Mouse (Mus musculus) left cerebral cortex, postnatal 10 days (tissue): ENCODE results near the gene Hoxa1. TPM values are rescaled to one million over a fixed set of nuclear protein-coding genes. Genes with fewer than 3 reads are reported as not detected.

ENCODE experiments used
- DNase-seq, 2 experiments: peaks; one replicate each; pipeline ENCODE4 v3.0.0; 2021 to 2022; ENCODE audit warnings: low spot score in 2 of 2, mixed read lengths in 1 of 2; ENCODE audit errors: extremely low spot score in 1 of 2
- intact Hi-C: fragments of 180-260 bp; cut with DNase I; formaldehyde crosslinking; loops from one replicate; pipeline ENCODE4 v1.15.1; 2025
- total RNA-seq, 2 experiments: library from RNA; stranded (reverse); gene quantifications; 2 replicates each; pipeline ENCODE4 v1.2.3; 2021

Hoxa1 gene
- total RNA-seq, 2 experiments from 2014 or later: not detected

DNA sequence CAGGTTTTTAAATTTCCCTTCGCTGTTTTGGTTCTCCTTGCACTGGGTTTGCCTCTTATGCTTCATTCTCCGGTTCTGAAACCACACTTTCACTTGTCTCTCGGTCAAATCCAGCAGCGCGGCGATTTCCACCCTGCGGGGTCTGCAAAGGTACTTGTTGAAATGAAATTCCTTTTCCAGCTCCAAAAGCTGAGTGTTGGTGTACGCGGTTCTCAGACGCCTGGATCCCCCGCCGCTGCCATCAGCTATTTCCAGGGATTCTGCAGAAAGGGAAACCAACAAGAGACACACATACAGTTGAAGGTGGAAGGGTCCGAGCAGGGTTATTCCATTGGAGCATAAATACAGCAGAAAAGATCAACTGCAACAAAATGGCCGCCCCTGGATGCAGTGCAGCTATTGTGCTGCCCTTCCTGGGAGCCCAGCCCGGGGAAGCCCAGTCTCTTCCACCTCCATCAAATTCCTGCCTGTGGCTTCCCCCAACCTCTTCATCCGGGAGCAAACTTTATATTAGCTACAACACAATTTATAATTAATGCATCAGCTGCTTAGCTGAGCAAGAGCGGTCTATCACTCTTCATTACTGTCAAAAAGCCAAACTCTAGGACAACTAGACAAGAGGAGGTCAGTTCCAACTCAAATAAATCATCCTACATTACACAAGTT, 5.4 kb upstream of the Hoxa1 start:
- no peak for DNase-seq
- intact Hi-C loops: no loop called here

DNA sequence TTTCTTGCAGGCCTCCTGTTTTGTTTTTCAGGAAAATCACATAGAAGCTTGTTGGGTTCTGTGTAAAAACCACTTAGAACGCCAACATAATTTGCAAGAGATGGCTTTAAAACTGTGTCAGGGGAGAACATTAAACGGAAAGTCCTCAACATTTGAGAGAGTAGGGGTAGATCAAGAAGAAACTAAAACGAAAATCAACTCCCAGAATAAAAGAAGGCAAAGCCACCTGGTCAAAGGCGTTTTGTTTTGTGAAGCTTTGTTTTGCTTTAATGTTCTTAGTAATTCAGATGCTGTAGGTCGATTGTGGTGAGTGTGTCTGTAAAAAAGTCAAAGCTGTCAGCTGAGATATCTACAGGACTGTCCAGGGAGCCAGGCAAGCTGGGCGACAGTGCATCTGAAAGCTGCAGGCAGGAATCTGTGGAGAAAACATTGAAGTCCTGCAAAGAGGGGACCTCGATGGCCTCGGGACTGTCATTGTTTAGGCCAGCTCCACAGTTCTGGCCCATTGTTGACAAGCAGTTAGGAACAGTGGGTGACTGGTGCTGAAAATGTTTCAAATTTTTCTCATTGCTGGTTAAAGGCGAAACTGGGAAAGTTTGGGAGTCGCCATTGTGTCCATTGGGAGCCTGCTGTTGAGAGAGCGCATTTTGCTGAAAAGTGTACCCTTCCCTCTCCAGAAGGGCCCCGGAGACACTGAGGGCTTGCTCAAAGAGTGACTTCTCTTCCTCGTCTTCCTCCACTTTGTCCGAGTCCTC, 4.7 kb upstream of the Hoxa1 start:
- intact Hi-C loops: no loop called here

GRCm38 (mm10) chr6:52162093-52162380, 3.9 kb upstream of the Hoxa1 start:
- intact Hi-C loops: no loop called here
- no peak for DNase-seq

More for the DNA sequence above, 4.7 kb upstream of the Hoxa1 start:
- DNase-seq: no peak

- intact Hi-C loops: no loop called here
- DNase-seq: no peak
Measured at GRCm38 (mm10) chr6:52161336-52162092, 3.4 kb upstream of the Hoxa1 start.

- no peak for DNase-seq
- intact Hi-C loops: no loop called here
Measured at GRCm38 (mm10) chr6:52160511-52161335, 2.6 kb upstream of the Hoxa1 start.

GRCm38 (mm10) chr6:52159979-52160378, 1.9 kb upstream of the Hoxa1 start:
- no peak for DNase-seq
- intact Hi-C loops: loop anchor here (5.0 kb wide), 1 partner anchor 152 kb away; the partner anchor contains the start of gene Evx1

DNA sequence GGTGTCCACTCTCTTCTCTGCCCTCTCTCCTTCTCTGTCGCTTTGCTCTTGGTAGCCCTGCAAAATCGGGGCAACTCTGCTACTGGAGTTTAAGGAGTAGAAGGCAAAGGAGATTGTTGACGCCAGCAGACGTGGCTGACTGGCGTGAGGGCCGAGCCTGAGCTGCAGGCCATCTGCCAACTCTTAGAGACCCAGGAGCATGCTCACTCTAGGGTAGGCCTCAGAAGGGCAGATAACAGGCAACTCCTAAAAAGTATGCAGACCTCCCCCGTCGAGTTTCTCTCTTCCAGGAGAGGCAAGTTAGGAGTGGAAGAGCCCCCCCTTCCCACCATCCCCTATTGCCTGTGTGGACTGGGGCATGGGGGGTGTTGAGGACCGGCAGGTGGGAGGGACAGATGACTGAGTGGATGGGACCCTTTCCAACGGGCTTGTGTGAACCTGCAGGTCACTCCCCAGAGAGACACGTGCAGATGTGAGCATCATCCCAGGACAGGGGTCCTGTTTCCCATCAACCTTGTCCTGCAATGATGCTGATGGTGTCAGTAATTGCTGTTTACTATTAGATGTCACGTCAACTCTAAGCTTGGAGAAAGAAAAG, 1.1 kb upstream of the Hoxa1 start:
- no peak for DNase-seq
- intact Hi-C loops: loop anchor here (5.0 kb wide), 1 partner anchor 153 kb away; the partner anchor contains the start of gene Evx1

GRCm38 (mm10) chr6:52157466-52158275, 446 bp downstream of the Hoxa1 start:
- no peak for DNase-seq
- intact Hi-C loops: loop anchor here (5.0 kb wide), 1 partner anchor 155 kb away; the partner anchor contains the start of gene Evx1

GRCm38 (mm10) chr6:52156551-52157200, 1.4 kb downstream of the Hoxa1 start:
- no peak for DNase-seq
- intact Hi-C loops: loop anchor here (5.0 kb wide), 1 partner anchor 156 kb away; the partner anchor contains the start of gene Evx1

- intact Hi-C loops: loop anchor here (5.0 kb wide), 1 partner anchor 157 kb away; the partner anchor contains the start of gene Evx1
- DNase-seq: no peak
Measured at GRCm38 (mm10) chr6:52155471-52155870, 2.6 kb downstream of the Hoxa1 start.

- no peak for DNase-seq
- intact Hi-C loops: loop anchor here (5.0 kb wide), 1 partner anchor 147 kb away; no protein-coding TSS in a partner anchor
Measured at GRCm38 (mm10) chr6:52154044-52154443, 4.1 kb downstream of the Hoxa1 start.

- intact Hi-C loops: loop anchor here (5.0 kb wide), 1 partner anchor 146 kb away; no protein-coding TSS in a partner anchor
- DNase-seq: no peak
Measured at GRCm38 (mm10) chr6:52153270-52153669, 4.8 kb downstream of the Hoxa1 start.

DNA sequence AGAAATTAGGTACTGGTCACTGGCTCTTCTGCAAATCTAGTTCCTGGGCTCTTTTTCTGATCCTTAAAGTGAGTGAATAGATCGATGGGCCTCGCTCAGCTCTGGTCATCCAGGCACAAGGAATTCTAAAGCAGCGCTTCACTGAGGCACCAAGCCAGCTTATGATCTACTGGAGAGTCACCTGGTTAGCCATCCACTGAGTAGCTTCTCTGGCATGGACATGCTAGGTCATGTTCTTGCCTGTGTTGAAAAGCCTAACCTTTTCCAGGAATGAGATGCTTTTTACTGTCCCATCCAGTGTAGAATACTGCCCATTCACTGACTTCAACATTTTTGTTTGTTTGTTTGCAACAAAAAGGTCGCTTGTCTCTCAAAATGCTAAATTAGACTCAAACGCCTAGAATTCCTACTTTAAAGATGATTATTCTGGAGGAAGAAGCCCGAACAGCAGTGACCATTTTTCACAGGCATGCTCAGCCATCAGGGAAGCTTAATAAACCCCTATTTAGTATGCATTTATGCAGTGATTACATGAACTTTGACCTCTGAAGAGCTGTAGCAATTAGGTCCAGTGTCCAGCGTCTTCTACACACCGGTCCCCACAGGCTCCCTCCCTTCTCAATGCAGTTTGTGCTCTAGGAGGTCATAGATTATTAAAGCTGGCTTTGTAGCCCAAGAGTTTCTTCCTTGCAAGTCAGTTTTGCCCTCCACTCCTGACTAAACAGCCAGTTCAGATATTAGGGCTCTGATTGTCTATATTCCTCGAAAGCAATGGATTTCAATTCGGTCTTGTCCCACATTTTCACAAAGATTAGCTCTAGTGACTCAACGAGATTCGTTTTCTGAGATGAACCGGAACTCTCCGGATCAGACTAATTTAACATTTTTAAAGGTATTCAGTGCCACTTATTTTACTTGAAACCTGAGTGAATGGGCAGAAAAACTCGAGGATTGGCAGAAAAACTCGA, 5.6 kb downstream of the Hoxa1 start:
- intact Hi-C loops: loop anchor here (5.0 kb wide), 1 partner anchor 145 kb away; no protein-coding TSS in a partner anchor
- DNase-seq: no peak

DNA sequence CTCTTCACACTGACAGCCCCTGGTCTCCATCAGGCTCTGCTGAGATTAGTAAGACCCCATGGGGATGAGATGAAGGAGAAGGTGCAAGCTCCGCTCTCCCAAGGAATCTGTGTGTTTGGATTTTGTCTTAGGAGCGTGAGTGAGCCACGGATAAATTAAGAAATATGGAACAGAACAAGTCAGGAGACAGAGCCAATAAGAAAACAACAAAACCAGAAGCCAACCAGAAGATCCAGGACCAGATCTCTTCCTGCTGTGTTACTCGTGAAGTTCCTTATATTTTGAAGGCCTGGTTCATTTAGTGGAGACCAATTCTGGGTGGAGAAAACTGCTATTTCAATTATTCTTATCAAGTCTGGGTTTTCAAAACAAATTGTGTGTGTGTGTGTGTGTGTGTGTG, 6.5 kb downstream of the Hoxa1 start:
- no peak for DNase-seq
- intact Hi-C loops: loop anchor here (5.0 kb wide), 1 partner anchor 144 kb away; no protein-coding TSS in a partner anchor

DNA sequence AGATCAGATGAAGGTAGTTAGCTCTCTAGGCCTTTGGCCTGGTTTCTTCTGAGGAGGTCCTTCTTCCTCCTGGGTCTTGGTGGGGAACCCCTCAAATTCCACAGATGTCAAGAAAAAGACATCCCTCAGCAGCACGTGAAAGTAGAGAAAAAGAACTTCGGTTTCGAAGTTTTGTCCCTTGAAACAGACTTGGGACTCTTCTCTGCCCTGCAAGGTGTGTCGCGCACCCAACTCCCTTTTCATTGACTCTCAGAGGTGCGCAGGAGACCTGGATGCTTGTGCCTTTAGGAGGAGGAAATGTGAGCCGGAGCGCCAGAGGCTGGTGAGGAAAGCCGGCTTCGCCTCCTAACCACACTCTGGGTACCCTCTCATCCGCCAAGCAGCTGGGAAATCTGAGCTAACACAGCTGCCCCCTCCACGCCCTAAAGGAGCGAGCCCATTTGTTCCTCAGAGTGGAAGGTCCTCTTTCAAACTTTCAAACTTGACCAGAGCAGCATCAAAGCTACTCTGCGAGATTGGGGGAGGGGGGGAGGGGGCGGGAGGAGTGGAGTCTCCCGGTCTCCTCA, 7.6 kb downstream of the Hoxa1 start:
- intact Hi-C loops: loop anchor here (5.0 kb wide), 1 partner anchor 143 kb away; no protein-coding TSS in a partner anchor
- DNase-seq: no peak
